Mouse (Mus musculus): ENCODE measurements around the gene Plekhg5.

Plekhg5 gene

DNA sequence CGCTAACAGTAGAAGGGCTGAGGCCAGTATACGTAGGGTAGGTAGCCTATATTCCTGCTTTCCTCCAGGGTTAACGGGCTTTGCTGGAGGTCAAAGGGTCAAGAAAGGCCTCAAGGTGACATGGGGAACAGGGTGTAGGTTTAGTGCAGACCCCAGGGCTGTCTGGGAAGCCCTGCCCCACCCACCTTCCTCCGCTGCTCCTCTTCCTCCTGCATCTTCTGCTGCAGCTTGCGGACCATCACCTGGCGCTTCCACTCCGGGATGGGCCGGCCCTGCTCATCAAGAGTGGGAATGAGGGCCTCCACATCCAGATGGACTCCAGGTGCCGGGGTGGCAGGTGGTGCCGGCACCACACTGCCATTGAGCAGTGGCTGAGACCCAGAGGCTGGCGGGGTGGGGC is 55.6 kb downstream of the Plekhg5 start:
- DNase-seq, result no peak

DNA sequence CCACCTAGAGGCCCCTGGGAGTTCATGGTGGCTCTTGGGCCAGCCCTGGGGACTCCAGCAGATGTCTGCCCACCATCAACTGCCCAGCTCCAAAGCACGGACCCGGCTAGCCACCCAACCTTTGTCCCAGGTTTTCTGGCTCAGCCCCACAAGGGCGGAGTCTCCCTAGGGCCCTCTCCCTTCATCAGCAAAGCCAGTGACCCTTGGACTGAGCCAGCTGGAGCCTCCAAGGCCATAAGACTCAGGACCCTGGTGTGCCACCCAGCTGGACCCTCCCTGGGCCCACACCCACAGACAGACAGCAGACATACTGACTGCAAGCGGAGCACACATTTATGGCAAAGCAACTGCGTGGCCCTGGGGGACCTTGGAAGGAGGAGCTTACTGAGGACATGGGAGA is 56.5 kb downstream of the Plekhg5 start:
- no peak for DNase-seq

DNA sequence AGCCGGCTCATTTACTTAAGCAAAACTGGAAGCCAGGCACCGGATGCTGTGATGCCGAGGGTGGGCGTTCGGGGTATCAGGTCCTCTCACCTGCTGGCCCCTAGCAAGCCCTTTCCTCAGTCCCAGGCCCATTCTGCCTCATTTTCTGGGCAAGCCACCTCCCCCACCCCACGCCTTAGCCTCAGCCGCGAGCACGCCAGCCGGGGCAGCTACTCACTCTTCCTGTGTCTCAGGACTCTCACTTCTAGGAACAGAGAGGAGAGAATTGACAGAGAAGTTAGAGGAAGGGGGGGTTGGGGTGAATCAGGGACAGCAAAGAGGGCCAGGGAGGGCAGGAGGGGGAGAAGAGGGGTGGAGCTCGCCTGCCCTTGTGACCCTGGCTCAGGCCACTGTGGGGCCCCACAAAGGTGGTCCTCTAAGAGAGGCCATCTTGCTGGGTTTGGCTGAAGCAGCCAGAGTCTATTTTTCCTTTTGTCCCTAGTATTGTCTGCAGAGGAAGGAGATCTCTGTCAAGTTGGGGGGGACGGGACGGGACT is 57.2 kb downstream of the Plekhg5 start:
- DNase-seq, result no peak

DNA sequence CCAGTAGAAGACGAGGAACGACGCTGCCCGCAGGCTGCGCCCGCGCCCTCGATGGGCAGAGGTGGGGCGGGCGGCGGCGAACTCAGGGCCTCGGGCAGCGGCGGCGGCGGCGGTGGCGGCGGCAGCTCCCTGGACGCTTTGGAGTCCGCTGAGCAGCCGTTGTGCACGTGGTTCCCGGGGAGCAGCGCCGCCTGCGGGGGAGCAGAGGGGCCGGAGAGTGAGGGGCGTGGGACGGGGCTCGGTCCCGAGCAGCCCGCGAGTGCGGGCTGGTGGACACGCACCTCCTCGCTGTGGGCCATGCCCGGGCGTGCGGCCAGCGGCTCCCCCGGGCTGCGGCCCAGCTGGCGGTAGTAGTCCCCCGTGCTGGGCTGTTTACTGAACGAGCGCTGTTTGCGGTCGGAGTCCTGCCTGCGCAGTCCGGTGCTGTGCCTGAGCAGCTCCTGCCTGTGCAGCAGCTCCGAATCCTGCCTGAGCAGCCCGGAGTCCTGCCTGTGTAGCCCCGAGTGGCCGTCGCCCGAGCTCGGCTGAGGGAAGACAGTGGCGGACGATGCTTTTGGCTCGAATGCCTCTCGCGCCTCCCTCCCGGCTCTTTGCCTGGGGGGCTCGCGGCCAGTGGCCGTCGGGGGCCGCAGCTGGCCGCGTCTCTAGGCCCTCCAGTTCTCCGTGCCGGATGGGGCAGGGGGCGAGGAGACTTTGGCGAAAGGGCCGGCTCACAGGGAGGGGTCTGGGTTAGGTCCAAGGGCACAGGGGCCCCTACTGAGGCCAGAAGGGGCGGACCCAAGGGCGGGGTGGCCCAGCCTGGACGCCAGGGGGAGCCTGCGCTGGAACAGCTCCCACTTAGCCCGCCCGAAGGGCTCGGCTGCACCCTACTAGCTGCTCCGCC is 58.7 kb downstream of the Plekhg5 start:
- peak; percentile 75 for DNase-seq

DNA sequence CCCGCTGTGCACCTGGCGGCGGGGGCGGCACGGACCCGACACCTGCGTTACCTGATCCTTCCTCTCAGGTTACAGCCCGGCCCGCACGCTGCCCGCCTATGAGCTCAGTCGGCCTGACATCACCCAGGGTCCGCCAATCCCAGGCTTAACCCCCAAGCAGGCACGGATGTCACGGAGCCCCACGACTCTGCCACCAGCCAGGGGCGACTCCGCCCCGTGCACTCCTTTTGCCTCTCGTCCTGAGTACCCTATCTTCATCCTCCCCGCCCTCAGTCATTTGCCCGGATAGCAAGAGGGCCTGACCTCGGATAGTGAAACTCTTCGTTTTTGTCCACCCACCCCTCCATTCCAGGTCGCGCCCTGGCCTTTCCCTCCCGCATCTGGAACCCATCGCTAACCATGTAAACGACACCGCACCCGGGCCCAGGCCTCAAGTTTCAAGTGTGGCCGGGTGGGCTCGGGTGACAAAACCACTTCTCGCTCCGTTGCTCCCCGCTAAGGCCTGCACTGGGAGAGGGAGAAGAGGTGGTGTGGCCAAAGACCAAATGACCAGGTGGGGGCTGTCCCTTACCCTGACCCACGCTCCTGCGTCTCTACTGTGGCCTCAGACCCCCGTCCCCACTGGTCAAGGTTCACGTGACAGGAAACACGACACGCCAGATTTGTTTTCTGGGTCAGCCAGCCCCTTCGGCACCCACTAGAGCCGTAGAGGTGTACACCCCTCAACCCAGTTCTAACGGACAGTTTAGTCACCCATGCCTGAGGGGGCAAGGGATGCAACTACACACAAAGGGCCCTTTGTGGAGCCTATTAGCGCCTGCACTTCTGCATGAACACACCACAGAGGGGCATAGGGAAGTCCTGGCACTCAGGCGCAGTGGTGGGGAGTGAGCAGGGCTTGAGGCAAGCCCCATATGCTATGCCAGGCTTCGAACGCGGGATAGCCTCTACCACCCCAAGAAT is 59.8 kb downstream of the Plekhg5 start:
- DNase-seq, result peak; percentile 55

DNA sequence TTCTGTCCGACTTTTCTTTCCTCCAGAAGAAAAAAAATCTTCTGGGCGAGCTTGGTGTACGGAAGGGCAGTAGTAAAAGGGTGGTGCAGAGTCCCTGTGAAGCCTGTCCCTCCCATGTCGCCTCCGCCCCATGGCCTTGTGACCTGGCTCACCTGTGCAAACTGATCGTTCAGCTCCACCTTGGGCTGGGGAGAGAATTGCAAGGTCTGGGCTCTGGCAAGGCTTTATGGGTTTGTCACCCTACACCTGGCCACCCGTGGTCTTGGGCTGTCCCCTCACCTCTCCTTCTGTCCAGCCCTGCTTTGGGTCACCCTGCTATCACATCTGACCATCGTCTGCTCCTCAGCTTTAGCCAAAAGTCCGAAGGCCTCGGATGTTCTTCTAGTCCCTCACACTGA is 60.5 kb downstream of the Plekhg5 start:
- no peak for DNase-seq

DNA sequence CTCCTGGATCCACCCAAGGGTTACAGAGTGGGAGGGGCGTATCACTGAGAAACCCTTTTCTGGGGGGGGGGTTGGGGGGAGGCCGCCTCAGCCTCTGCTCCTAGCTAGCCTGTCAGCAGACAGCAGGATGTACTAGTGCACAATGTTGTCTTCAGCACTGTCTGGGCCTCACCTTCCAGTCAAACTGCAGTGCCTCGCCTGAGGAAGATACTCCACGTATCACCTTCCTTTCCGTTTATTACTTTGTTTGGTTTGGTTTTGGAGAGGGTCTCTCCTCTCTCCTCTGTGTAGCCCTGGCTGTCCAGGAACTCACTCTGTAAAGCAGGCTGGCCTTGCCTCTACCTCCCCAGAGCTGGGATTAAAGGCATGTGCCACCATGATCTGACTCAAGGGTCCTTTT is 60.9 kb downstream of the Plekhg5 start:
- no peak for DNase-seq

DNA sequence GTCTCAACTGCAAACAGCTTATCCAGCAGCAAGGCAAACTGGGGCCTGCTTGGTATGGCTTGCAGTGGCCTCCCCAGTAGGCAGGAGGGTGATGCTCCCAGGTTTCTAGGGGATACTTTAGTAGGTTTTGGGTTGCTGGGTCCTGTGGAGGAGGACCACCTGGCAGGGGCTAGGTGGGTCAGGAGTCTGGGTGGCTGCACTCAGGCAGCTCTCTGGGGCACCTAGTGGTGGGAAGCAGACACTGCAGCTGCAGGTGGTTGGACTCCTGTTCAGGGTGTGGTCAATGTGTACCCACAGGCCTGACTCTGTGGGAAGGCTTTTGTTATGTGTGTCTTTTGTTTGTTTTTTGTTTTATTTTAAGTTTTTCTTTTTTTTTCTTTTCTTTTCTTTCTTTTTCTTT is 62.2 kb downstream of the Plekhg5 start:
- peak; percentile 58 for DNase-seq

DNA sequence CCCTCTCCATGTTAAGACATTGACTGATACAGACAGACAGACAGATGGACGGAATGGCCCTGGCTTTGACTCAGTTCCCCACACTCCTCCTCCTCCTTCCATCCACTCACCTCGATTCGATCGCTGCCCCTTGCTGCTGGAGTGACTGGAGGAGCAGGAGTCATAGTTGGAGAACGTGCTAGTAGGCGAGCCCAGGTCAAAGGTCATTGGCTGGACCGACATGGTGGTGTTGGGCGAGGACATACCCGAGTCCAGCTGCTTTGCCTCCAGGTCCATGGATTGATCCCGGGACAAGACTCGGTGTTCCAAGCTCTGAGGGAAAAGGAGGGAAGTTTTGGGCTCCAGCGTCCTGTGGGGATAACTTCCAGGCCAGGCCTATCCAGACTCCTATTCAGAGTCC is 63.1 kb downstream of the Plekhg5 start:
- no peak for DNase-seq

DNA sequence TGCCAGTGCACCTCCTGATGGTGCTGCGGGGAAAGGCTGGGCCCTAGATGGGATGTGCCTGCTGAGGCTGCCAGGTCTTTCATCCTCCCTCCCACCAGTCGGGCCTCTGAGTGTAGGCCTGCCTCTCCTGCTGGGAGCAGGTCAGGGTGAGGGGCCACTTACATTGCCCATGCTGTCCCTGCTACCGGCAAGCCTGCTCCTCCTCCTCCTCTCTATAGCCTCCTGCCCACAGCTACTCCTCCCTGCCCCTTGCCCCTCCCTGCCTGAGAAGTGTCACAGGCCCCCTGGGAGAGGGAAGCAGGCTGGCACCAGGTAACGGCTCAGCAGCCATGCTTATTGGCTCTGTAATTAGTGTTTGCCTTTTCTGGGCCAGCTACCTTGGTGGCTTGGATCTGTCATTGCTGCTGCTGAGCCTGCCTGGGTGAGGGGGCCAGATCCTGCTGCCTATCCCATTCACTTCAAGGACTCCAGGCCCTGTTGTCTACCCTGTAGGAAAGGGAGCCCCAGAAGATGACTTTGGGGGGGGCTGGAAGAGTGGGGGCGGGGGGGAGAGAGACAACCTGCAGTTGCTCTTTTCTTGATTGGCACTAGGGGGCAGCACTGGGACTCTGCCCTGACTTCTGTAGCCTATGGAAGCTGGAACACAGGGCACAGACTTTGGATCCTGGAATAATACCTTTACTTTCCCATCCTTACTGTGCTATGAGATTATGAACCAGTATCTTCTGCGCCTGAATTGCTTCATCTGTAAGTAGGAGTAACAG is 64.0 kb downstream of the Plekhg5 start:
- DNase-seq, result no peak

DNA sequence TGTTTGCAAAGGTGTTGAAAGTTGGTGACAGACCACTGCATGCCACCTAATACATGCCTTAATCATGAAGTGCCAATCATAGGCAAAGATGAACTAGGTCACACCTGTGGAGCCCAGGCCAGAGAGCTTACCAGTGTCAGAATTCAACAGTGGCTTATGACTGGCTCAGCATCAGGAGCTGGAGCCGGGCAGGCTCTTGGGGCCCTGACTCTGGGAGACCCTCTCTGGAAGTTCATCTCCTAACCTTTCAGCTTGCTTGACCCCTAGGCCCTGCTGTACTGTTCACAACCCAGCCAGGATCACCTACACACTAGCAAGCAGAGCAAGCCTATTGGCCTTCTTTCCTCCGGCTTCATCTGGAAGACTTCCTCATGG is 64.6 kb downstream of the Plekhg5 start:
- DNase-seq, result no peak

DNA sequence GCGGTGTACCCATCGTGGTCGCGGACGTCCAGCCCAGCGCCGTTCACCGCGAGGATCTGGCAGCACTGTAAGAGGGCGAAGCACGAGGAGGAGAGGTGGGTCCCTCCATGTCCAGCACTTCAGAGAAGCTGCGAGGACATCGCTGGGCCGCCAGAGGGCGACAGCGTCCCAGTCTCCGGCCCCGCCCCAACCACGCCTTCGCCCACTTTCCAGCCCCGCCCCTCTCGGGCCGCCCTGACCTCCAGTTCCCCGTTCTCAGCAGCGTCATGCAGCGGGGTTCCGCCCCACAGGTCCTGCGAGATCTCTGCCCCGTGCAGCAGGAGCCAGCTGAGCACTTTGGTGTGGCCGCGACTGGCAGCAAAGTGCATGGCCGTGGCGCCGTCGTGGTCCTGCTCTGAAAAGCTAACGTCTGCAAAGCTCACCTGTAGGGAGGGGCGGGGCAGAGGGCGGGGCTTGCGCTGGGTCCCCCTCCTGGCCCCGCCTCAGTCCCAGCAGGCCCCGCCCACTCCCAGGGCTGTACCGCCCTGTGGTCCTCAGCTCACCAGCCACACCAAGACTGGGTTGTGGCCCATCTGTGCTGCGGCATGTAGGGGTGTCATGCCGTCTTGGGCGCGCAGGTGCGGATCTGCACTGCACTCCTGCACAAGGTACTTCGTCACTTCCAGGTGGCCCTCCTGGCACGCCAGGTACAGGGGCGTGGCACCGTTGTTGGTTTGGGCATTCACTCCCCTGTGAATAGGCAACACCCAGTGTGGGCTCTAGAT is 66.4 kb downstream of the Plekhg5 start:
- DNase-seq, result peak; percentile 89

DNA sequence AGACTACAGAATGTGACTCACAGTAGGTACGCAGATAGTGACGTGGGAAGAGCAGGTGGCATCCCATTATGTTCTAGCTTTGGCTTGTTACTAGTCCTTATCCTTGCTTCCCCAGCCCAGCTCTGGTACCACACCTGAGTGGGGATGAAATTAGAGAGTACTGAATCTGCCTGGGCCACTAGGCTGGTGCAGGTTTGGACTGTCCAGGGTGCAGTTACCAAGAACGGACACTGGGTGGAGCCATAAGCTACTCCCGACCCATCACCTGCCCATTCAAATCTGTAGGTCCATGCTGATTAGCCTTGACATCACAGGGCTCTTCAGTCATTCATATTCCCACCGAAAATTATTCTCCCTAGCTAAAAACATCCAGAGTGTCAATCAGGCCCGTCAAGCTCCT is 68.1 kb downstream of the Plekhg5 start:
- DNase-seq, result peak; percentile 57

DNA sequence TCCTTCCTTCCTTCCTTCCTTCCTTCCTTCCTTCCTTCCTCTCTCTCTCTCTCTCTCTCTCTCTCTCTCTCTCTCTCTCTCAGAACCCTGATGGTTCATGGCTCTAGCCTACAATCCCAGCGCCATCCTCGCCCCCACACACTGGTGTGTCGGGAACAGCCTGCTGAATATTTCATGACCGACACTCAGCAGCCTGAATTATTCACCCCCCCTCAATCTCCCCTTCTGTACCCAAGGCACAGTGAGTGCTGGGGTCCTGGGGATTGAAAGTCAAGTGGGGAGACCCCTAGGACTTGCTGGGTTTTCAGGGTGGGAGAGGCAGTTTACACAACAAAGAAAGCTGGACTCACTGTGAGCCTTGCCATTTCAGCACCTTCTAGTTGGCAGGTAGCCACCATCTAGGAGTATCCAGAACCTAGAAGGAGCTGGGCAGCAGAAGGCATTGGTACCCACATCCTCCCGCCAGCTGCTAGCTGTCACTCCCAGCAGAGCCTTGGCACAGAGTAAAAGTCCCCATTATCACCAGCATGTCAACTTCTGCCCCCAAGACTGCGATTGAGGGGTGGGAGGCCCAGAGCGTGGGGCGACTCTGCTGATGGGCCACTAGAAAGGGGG is 69.3 kb downstream of the Plekhg5 start:
- no peak for DNase-seq

DNA sequence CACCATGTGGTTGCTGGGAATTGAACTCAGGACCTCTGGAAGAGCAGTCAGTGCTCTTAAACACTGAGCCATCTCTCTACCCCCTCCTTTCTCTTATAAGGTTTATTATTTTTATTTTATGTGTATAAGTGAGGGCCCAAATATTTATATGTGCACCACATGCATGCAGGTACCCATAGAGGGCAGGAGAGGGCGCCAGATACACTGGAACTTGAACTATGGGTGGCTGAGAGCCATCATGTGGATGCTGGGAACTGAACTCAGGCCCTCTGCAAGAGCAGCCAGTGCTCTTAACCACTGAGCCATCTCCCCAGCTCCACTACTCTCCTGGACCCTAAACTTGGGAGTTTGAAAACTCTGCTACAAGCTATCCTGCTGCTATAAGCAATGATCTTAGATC is 71.3 kb downstream of the Plekhg5 start:
- DNase-seq, result no peak

DNA sequence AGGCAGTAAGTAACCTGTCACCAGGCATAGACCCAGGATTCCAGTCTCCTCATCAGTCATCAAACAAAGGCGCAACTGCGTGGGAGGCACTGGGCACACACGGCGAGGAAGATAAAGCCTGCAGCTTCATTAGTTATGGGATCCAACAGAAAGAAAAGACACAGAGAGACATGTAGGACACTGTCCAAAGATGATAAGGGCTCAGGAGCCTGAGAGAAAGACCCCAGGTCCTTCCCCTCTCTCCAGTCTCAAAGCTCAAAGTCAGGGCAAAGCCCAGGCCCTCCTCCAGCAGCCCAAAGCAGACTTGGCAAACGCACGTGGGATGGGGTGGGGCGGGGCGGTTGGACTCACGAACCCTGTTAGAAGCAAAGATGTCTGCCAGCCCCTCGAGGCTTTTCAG is 73.2 kb downstream of the Plekhg5 start:
- no peak for DNase-seq

DNA sequence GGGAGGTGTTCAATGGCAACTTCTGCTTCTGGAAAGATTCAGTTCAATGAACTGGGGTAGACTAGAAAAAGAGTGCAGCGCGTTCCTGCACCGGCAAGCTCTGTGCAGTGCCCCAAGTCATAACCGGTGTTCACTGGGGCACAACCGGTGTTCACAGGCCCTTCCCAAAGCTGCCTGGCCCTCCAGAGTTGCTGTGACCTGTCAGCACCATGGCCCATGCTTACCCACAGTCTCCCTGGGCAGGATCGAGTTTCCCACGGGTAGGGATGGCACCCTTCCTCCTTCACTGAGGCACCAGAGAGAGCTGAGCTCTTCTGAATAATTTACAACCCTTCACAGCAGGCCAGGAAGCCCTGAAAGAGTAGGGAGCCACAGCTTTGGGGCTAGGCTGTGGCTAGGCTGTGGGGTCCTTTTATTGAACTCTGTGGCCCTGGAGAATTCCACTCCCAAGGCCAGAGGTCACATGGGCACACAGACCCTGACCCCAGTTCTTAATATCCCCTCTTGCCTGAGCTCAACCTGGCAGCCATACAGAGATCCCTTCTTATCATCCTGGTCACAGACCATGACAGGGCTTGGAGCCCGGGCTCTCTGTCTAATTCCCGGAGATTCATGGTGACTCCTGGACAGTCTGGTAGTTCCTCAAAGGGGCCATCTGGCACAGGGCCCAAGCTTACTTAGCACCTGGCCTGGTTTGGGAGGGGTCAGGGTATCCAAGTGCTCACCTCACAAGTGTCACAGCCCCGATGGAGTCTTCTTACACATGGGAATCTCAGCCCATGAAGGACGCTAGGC is 73.9 kb downstream of the Plekhg5 start:
- no peak for DNase-seq

DNA sequence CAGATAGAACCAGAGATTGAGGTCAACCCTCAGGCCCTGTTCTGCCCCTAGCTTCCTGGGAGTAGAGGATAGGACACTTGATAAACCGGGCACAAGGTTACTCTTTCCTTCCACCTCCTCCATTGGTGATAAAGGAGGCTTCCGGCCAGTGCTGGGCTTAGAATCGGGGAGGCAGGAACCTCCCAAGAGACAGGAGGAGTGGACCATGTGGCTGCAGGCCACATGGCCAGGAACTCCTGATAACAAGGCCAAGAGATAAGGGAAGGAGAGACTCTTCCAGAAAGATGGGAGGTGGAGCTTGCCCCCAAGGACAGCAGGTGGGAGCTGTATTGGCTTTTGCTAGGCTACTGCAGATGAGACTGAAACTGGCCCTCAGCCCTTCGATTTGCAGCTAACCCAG is 78.2 kb downstream of the Plekhg5 start:
- DNase-seq, result no peak

DNA sequence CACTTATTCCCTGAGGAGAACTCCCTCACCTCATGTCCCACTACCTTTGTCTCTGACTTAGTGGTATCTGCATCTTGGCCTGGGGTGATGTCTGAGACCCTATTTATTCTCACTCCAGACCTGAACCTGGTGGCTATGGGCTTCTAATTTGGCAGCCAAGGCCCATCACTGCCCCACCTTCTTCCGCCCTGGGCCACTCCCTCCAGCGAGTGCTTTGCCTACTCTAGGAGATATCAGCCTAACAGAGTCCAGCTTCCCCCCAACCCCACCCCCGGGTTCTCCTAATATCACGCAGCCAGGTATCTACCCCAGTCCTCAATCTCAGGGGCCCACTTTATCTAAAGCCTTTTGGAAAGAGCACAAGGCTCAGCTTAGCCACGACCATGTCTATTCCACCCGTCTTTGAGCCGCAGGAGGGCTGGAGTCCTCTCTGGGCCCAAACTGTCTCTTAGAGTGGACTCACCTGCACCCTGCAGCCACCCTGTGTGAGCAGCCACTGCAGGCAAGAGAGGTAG is 79.2 kb downstream of the Plekhg5 start:
- DNase-seq, result no peak

DNA sequence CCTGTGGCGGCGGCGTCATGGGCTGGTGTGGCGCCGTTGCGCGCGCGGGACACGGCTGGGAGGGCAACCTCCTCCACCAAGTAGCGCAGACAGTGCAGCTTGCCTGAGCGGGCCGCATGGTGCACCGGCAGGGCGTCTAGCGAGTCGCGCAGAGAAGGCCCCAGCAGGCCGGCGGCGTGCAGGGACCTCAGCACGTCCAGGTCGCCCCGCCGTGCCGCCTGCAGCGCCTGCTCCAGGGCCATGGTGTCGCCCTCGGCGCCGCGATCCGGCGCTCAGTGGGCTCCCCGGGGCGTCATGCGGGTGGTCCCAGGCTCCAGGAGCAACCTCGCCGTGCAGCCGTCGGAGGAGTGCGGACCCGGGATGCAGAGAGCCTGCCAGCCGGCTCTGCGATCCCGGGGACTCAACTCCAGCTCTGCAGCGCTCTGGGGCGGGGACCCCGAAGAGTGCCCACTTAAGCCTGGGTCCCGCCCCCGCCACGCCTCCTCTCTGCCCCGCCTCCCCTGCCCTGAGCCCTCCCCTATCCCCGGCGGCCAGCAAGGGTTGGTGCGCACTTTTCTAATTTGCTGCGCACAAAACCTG is 79.8 kb downstream of the Plekhg5 start, which contains the start of gene Espn:
Espn (minus strand) TSS at position 406 of the 579 bp plus-strand sequence.
- DNase-seq, result peak; percentile 83

Measured in embryo, embryonic 11 days (tissue).